Mouse (Mus musculus): ENCODE results near the gene Slit3.
A peak's percentile ranks its signal among the peaks of the same experiment; 100 is the strongest.

Gene Slit3

DNA sequence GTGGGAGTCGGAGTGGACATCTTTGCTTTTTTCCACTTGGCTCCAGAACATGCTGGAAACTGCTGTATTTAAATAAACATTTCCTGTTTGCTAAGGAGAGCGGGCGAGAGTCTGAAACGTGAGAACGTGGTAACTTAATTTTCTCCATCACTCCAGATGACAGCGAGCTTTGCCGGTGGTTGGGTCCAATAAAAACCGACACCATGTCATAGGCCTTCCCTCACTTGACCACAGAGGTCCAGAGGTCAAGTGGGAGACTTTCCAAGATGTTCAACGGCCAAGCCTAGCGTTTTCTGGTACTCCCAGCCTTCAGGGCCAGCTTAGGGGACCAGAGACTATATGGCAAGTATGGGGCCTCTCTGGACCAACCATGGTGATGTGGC, 4.1 kb downstream of the Slit3 start:
- peak; percentile 43 to 59 for DNase-seq

DNA sequence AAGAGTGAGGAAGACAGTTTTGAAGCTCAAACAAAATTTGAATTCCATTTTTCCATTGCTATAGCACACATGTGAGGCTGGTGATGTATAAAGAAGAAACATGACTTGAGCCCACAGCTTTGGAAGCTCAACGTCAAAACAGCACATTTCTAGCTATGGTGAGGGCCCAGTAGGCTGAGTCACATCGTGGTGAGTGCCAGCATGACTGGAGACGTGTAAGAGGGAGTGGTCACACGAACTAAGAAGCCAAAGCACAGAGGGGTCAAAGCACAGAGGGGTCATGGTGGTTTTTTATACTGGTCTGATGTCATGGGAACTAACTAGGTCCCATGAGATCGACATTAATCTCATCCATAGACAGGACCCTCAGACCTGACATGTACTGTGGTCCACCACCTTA, 10.7 kb downstream of the Slit3 start:
- DNase-seq: no peak

DNA sequence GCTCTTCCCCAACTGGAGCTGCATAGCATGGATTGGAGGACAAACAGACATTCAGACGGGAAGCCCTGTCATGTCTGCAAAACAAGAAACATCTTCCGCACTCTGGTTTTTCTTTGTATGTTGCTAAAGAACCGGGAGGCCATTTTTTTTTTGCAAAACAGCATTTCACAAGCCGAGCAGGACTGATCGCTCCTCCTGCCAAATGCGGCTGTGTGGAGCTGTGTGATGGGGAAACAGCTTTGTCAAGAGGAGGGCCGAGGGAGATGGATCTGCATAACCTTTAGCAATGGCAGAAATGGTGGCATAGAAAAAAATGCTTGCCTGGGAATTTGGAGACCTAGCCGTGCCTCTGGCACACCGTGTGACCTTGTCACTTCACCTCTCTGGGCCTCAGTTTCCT, 15.6 kb downstream of the Slit3 start:
- no peak for DNase-seq

DNA sequence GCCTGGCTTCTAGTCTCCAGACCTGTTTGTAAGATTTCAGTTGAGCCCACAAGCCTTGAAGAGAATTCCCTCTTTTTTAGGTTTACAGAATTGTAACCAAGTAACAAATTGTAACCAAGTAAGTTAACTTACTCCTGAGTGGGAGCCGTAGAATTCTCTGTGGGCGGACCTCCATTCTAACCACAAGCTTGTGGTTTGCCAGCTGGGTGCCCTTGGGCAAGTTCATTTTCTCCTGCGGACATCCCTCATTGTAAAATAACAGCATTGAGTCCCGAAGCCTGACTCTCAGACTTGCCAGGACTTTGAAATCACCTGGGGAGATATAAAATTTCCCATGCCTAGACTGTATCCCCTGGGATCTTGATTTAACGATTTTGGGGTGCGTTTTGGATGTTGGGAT, 19.1 kb downstream of the Slit3 start:
- DNase-seq: no peak

DNA sequence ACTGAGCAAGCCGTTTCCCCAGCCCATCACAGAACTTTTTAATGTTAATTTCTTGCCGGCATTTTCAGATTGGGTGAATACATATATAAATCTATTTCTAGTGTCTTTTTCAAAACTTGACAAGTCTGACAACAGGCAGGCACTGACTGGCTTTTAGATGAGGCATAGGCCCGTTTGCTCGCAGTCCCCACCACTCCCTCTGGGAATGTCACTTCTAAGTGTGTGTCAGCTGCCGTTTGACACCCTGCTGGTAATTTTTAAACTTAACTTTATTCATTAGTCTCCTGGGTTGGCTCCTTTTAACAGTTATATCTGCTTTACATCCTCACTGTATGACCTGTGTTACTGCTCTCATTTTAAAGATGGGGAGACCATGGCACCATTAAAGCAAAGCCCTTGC, 21.2 kb downstream of the Slit3 start:
- DNase-seq: no peak

DNA sequence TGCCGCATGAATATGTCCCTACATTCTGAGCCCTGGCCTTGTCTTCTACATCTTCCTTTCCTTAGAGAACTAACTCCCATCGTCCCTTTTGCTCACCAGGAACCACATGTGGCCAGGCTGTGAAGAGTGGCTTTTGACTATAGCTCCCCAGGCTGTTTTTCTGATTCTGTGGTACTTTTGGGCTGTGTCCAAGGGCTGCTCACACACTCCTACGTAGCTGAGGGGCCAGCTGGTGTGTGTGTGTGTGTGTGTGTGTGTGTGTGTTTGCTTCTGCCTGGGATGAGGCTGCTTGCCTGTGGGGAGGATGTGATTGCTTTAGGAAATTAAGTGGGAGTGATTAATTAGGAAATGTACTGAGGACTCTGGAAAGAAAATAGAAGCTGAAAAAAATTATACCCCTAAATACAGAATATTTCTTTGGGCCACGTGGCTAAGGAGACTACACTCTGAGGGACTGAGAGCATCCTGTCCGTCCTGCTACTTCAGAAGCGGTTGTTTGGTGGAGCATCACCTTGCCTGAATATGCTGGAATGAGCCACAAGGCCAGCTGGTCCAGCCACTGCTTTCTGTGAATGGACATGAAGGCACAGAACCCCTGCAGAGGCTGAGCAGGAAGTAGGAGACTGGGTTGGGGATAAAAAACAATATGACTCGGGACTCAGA, 21.8 kb downstream of the Slit3 start:
- DNase-seq: no peak

DNA sequence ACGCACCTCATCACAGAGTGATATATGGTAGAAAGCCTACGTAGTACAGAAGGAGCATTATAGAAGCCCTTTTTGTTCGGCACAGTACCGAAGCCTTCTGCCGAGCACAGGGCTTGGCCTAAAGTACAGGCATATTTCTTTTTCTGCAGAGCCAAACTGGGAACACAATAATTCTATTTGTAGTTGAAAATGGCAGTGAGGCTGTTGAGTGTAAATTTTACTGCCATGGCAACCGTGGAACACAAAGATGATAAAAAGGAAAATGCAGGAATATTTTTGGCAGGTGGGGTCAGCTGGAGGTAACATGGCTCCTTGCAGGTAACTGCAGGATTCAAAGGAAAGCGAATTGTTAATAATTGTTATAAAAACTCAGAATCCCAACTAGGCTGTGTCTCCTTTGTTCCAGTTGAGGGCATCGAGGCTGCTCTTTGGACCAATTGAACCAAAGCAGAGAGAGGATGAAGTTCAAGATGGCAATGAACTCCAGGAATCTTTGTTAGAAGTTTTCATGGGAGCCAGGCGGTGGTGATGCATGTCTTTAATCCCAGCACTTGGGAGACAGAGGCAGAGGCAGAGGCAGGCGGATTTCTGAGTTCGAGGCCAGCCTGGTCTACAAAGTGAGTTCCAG, 26.9 kb downstream of the Slit3 start:
- DNase-seq: peak; percentile 58 to 67

DNA sequence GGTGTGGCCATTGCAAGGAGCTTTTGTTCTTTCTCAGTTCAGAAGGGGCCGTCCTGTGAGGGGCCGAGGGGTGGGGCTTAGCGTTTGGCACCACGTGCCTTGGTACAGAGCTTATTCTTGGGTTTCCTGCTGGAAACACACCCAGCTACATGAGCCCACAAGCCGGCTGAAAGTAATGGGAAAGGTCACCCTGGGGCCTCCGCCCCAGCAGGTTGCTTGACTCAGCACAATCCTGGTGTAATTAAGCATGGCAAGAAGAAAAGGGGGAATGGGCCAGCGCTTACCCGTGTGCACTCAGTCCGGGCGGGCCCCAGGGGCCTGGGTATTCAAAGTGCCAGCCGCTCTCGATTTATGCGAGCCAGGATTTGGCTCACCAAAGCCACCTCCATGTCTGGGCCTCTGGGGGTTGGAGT, 30.5 kb downstream of the Slit3 start:
- peak; percentile 19 to 44 for DNase-seq

DNA sequence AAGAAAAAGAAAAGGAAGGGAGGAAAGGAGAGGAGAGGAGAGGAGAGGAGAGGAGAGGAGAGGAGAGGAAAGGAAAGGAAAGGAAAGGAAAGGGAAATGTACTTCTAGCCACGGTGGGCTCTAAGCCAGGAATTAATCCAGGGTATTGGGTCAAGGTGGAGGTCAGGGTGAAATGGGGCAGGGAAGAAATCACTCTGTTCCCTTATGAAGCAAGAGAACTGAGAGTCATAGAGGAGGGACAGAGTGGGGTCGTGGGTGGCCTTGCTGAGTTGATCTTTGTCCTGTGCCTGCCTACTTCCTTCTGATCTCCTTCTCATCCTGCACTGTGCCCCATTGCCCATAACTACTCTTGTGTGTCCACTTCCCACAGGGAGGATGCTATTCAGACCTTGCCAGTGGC, 31.9 kb downstream of the Slit3 start:
- DNase-seq: peak; percentile 35 to 41

DNA sequence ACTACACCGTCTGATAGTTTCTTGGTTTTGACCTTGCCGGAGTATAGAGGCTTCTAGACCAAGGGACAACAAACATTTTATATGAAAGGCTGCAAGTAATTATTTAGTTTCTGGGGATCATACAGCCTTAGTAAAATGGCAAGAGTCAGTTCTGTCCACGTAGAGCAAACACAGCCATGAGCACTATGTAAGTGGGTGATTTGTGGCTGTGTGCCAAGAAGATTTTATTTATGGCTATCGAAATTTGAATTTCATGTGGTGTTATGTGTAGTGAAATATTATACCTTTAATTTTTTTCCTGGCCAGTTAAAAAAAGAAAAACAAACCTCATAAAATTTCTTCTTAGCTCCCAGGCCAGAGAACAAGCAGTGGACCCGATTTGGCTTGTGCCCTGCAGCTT, 33.4 kb downstream of the Slit3 start:
- DNase-seq: no peak

DNA sequence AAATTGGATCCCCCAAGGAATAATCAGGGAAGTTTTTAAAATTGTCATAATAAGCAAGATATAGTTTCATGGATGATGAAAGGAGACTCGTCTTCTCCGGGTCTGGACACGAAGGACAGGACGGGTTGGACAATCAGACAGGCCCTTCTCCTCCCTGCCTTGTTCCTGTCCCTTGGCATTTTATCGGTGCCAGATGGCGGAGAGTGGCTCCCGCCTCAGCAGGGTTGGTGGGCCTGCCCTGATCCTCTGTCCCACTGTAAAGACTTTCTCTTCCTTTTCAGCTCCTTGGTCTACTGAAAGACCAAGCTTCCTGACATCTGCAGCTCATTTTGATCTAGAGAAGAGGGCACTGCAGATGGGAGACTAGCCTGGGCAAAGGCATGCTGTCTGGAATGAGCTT, 34.3 kb downstream of the Slit3 start:
- DNase-seq: no peak

DNA sequence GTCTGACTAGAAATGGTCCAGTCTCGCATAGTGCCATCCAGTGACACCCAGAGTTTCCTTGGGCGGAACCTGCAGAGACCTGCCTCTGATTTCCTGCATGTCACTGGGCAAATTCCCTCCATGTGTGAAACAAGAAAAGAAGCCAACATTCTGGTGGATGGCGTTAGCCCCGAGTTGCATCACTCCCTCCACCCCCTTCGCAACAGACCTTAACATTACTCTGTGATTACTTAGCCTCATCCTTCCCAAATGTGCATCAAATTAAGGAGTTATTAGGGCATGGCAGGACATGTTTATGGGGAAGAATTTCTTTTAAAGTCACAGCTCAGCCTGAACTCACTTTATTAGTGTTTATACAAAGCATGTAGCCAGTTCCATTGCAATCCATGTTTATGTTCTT, 35.7 kb downstream of the Slit3 start:
- DNase-seq: no peak

DNA sequence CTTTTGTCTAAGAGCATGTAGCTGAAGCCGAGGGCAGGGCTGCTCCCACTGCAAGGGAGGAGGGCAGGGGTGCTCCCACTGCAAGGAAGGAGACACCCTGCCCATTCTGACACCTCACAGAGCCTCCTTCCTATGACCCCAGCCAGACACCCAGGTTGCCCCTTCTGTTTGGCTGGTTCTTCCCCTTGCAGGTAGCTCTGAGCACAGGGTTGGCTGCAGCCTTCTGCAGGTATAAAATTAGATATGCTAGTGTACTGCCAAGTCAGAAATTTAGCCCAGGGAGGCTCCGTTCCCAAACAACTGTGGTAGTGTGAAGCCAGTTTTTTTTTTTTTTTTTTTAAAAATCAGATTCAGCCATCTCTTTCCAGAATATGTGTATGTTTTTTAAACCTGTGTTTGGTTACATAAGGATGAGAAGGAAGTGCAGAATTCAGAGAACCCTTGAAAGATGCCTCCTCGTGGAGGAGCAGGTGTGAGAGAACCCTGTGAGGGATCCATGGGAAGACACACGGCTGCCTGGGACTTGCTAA, 39.7 kb downstream of the Slit3 start:
- DNase-seq: no peak

DNA sequence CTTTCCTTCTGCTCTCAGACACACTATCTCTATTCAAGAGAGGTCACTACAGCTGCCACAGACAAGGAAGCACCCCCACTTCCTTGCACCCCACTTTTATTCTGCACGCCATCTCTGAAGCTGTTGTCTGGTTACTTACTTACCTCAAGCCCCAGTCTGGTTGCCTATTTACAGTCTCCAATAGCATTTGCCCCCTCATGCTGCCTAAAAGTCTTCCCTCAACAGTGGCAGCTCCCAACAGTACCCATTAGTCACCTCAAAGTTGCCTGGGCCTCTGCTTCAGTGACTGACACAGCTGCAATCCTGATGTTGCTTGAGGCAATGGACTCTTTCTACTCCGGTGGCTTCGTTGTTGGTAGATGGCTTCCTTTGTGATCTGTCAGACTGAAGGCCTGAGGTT, 42.4 kb downstream of the Slit3 start:
- no peak for DNase-seq

DNA sequence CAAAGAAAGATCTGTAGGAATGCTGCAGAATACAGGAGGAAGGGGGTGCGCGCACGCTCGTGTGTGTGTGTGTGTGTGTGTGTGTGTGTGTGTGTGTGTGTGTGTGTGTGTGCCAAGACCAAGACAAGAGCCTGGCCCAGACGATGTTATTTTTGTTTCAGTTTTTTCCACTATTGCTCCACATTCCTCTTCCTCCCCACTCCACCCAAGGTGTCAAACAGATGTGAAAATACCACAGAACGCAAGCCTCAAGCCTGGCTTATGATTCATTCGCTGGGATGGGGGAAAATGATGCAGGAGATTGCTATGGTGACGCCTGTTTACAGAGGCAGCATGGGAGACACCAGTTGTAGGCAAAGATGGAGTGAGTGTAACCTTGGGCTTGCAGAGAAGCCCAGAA, 46.2 kb downstream of the Slit3 start:
- no peak for DNase-seq

DNA sequence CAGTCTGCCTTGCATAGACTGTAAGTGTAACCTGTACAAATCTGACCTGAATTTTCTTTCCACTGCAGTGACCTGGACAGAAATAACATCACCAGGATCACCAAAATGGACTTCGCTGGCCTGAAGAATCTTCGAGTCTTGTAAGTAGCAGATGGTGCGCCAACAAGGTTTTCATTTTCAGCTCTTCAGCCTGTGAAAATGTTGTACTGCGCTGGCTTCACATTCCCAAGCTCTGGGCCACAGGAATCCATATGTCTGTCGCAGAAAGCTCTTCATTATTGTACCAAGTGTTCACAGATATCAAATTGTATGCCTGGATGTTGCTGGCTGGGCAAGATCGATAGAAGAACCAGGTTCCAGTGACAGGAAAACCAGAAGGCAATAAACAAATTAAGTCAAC, 50.5 kb downstream of the Slit3 start:
- DNase-seq: no peak

DNA sequence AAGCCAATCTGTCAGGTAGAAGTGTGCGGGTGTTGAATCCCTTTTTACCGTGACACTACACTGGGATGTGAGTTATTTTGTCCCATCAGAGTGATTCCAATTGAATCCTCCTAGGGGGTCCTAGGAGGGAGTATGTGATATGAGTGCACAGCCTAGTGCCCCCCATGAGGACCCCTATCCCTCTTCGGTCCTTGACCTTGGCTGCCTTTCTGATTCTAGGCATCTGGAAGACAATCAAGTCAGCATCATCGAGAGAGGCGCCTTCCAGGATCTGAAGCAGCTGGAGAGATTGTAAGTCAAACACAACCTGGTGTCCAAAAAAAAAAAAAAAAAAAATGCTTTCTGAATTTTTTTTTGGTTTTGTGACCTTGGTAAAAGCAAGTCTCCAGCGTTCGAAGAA, 56.5 kb downstream of the Slit3 start:
- no peak for DNase-seq

DNA sequence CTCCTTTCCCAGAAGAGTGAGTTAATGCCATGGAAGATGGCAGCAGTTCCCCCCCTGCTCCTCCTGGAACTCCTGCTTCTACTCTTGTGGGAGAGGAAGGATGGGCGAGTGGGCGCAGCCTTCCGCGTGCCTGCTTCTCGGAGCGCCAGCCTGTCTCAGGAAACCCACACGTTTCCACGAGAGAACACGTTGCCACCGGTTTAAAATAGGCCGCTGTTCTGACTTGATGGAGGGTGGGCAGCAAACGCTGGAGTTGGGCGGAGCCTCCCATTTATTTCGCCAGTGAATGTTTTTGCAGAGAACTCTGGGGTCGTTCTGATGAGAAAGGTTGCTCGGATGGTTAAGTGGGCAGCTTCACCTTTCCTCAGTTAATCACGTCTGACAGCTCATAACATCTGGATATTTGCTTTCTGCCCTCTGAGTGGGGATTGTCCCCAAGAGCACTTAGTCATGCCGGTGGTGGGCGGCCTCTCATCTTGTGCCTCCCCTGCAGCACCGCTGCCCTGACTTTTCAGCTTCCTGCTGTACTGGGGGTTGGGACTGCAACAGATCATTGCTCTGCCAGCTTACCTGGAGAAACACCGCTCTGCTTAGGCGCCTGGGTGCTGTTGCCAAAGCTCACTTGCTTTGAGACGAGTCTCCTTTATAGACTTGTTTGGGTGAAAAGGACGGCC, 57.3 kb downstream of the Slit3 start:
- DNase-seq: peak in 1 of 2 experiments; percentile 18

DNA sequence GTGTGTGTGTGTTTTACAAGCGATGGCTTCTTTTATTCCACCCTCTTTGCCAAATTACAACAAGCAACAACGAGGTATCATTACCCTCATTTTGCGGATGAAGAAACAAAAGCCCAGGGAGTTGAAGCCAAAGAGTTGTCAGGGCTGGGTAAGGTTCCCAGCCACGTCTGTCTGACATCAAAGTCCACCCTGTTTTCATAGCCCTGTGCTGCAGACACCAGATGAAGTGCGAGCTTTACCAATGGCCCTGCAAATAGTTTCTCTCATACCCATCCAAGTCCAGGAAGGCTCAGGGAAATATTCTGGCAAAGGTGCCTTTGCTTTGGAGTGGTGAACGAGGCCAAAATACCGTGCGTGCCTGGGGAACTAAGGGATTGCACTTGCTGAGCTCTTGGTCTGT, 58.3 kb downstream of the Slit3 start:
- no peak for DNase-seq

DNA sequence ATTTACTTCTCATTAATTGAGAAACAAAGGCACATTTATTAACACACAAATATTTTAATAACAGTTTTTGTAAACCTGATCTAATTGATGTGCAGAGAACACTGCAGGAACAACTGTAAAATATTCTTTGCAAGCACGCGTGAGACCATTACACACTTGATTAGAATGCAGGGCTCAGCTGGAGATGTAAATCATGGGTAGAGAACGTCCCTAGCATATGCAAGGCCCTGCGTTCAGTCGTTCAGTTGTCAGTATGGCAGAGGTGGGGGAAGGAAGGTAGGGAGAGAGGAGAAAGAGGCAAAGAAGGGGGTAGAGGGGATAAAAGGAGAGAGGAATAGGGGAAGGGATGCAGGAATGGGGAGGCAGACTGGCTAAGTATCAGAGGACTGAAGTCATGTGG, 61.9 kb downstream of the Slit3 start:
- no peak for DNase-seq

DNA sequence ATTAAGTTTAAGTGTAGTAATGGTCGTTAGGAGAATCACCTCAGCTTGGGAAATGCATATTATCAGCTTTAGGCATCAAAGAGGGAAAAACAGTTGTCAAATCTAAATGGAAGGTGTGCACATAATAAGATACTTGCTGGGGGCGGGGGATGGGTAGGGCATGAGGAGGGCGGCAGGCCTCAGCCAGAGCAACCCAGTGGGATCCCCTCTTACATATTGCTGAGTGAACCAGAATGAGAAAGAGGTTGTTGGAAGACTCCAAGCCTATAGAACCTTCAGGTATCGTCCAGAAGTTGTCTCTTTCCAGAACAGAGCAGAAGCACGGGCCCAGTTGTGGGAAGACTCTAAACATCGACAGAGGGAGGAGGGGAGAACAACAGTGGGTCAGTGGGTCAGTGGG, 73.8 kb downstream of the Slit3 start:
- DNase-seq: no peak

DNA sequence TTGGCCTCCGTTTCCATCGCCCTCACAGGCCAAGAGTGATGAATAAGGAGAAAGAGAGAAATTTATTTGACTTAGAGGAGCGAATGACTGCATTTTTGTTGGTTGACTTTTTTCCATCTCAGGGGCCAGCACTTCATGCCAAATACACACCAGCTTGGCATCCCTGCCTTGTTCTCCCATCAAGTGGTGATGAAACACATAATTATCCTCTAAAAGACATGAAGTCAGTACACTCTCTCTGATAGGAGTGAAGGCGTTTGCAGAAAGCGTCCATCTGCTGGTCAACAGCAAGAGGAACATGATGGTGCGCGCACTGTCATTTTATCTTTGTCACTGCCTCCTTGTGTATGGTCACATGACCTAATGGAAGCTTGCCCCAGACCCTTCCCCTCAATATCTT, 75.8 kb downstream of the Slit3 start:
- no peak for DNase-seq

DNA sequence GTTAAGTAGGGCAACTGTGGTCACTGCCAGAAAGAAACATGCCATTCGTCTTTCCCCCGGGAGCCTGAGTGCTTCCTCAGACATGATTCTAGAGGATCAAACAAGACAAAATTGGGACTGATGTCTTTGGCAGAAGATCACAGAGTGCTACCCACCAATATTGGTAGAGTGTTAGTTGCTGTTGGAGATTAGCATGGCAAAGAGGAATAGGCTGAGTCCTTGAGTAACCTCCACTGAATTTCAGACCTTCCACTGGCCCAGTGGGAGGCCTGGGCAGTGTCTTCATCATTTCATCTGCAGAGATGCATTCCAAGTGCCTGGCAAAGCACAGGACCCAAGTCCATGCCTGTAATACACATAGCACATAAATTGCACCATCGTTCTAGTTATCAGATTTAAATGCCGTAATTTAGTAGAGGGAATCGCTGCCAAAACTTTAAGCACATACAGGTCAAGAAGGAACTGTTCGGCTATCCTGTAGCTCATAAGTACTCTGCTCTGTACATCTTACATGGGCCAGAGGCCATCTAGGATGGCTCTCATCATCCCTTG, 77.6 kb downstream of the Slit3 start:
- DNase-seq: no peak

DNA sequence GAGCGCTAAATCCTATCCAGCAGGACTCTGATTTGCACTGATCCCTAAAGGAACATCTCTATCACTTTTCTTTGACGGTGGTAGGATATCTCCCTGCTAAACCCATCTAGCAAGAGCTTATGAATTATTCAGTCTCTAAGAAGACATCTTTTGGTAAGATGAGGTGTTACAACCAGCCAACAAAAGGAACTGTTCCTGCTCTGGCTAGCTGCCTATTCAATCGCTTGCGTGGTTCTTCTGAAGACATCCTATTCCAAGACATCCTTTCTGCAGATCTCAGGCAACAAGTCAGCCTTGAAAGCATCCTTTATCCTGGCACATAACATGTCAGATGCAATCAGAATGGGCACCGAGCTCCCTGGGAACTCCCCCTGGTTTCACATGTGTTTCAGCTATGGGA, 81.3 kb downstream of the Slit3 start:
- no peak for DNase-seq

All from kidney, postnatal 36 days (tissue).